Mouse (Mus musculus) kidney, postnatal 36 days (tissue): ENCODE results near the gene Slc29a4.

ENCODE experiments used
- DNase-seq, 2 experiments: peaks; one replicate each; pipeline ENCODE4 v3.0.0; 2021 to 2022; ENCODE audit warnings: mixed read lengths in 2 of 2

The Slc29a4 gene

DNA sequence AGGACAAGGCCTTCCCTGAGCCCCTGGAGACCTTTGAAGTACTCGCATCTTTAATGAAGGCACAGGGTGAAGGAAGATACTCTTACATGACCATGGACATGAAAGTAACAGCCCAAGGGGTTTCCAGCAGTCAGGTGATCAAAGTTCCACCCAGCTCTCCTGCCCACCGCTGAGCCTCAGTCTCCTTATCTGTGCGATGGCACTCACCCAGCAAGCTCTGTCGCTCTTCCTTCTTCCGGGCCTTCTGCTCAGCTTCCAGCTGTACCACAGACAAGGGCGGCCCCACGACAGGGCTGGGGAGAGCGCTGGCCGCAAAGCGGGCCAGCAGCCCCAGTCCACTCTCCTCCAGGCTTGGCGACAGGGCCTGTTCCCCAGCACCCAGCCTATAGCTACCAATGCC, 57.9 kb downstream of the Slc29a4 start:
- DNase-seq, result no peak

DNA sequence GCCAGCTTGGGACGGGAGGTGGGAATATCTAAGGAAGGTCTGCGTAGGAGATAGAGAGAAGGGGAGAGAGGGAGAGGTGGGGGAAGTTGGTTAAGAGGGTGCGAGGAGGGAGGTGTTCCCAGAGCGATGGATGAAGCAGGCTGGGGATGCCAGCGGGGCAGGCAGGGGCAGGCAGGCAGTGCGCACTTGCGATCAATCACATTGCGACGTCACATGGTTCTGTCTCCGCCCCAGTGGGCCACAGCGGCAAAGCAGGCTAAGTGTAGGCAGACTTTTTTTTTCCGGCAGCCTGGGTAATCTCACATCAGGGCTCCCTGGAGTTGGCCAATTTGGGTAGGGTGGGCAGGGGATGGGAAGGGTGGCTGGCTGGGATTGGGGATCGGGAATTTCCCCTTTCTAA, 59.9 kb downstream of the Slc29a4 start:
- no peak for DNase-seq

DNA sequence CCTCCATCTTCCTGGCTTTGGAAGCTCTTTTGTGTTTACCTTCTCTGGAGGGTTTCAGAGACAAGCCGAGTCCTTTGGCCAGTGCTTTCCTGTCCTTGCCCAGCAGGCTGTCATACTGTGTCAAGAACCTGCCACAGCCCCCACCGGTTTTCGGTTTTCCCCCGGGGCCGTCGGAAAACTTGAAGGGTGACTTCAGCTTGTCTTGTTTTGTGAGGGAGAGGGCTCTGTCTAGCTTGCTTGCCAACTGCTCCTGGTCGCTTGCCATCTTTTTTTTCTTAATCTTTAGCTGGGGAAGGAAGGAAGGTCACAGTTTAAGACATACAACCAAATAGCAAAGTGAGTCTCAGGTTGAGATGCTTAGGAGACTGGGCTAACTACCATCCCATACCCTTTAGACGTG, 67.5 kb downstream of the Slc29a4 start:
- no peak for DNase-seq

DNA sequence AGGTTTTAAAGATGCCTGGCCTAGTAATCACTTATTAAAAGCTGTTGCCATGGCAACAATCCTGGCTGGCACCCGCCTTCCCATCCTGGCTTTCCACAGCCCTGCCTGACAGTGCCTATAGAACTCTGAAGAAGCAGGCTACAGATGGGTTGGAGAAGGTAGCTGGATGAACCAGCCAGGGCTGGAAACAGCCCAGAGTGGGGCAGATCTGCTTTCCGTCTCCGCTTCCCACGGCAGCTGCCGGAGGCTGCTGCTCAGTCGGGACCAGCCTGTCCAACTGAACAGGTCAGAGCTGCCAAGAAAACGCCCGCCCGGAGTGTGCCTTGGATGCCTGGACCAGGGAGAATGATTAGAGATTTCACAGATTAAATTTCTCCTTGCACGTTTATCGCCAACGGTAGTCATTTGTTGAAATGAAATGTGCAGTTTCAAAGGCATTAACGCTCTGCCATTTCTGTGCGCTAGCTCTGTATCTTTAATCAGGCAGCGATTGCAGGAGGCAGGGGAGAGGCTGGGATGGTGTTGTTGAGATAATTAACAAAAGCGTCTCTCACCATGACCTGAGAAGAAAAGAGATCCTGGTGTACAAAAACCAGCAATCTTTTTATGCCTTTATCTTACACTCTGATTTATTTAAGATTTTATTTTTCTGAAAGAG, 69.1 kb downstream of the Slc29a4 start:
- no peak for DNase-seq

DNA sequence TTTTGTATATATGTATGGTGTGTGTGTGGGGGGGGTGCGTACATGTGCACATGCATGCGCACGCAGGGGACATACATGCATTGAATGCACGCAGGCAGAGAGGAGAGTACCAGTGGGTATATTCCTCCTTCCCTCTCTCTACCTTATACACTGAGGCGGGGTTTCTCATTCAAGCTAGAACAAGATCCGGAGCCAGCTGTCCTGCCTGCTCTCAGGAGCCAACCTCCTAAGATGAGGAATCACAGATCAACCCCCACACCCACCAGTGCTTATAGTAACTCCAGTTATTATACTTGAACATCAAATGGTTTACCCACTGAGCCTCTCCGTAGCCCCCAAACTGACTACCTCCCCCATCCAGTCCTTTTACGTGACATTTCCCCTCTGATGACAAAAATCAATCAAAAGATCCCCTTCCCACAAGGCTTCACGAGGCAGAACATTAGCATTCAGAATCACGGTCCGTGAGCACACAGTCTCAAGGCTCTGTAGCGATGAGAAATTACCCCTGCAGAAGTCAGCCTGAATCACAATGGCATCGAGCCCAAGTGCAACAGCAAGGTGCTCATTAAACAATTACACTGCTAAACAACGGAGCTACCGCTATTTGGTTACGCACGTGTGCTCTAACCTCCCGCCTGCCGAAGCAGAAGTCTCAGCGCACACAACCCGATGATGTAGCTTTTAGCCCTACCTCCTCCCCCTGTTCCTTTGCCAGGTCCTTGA, 69.9 kb downstream of the Slc29a4 start:
- DNase-seq, result no peak

DNA sequence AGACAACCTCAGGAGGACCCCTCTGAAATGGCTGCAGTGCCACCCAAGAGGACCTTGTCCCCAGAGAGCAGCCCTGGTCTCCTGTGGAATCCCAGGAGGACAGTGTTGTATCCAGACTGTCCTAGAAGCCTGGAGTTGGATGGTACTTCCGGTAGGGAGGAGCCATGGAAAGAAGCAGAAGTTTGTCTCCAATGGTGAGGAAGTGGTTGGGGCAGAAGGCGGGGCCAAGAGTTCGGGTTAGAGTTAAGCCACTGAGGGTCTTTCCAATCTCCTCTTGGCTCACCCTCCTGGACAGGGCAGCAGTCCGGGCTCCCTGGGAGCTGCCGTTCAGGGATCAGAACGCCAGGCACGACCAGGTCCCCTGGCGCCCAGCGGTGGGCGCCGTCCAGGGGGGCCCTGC, 72.0 kb downstream of the Slc29a4 start:
- peak in 1 of 2 experiments; percentile 43 for DNase-seq

DNA sequence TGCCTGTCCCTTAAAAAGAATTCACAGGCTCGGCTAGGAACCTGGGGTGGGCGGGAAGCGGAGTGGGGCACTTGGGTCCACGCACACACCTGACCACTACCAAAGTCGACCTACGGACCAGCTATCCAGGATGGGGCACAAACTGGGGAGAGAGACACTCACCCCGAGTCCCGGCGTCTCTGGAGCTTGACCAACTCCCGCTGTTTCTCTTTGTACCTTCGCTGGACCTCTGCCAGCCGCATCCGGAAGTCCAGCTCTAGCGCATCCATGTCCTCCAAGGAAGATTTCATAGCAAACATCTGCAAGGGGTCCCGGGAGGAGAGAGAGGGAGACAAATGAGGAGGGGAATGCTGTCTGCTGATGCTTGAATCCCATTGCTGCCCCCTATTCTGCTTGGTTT, 72.6 kb downstream of the Slc29a4 start:
- DNase-seq, result no peak

DNA sequence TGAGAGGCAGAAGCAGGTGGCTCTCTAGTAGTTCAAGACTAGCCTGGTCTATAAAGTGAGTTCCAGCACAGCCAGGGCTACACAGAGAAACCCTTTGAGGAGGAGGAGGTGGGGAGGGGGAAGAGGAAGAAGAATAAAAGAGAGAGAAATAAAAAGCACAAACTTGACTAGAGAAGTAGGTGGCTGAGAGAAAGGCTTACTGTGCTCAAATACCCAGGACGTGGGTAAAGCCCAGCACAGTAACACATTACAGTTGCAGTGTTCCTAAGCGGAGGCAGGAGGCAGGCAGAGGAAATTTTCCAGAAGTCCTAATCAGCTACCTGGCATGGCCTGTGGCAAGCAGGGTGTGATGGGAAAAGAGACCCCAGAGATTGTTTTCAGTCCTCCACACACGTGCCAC, 74.4 kb downstream of the Slc29a4 start:
- DNase-seq, result no peak

DNA sequence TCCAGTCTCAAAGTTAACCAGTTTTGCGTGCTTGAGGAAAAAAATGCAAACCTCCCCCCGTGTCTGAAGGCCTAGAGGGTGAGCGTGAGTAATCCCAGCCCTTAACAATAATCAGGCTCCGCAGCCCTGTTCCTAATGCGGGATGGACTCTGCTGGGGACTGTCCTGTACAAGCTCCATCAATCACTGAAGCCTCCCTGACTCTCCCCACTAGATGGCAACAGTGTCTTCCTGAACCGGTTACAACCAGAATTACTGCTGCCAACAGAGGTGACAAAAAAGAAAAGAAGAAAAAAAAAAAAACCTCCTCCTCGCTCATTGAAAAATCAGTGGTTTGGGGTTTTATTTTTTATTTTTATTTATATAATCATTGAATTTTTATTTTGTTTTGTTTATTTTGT, 75.6 kb downstream of the Slc29a4 start:
- peak; percentile 82 to 86 for DNase-seq

DNA sequence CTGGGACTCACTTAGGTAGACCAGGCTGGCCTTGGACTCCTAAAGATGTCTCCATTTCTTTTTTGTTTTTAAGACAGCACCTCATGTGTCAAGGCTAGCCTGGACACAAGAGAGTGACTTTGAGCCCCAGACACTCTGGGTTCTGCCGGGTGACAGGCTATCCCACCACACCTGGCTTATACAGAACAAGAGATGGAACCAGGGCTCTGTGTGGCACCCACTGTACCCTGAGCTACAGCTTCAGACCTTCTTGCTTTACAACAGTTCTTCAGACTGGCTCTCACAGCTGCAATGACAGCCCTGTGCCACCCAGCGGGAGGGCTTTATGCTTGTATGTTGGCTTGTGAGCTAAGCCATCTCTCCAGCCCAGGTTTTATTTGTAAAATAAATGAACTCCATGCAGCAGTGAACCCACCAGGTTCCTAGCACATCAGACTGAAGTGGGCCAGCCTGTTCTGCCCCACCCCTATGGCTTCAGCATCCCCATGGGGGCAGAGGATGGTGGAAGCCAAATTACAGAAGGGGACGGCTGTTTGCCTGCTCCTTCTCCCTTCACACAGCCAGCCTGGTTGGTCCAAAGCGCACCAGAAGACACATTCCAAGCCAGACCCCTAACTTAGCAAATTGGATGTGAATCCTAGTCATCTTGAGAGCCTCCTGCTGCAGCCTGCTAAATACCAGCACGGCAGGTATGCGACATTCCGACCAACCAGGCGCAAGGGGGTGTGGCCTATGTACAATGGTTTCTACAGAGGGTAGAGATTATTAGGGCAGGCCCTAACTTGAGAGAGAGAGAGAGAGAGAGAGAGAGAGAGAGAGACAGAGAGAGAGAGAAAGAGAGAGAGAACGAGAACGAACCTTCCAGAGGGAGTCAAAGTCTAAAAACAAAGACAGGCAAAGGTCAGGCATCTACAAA, 76.3 kb downstream of the Slc29a4 start:
- DNase-seq, result no peak

DNA sequence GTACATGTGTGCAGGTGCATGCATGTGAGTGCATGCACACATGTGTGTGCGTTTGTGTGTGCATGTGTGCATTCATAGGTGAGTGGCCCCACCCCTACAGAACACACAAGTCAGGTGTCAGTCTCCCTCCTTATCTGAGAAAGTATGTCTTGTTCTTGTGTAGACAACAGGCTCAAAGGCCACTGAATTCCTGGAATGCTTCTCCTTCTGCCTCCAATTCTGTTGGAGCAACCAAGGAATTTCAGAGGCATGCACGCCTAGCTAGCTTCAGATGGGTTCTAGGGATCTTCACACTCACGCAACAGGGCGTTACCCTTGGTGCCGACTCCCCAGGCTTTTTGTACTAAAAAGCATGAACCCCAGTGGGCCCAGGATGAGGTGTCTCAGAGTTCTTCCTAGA, 77.3 kb downstream of the Slc29a4 start:
- peak; percentile 41 to 46 for DNase-seq

DNA sequence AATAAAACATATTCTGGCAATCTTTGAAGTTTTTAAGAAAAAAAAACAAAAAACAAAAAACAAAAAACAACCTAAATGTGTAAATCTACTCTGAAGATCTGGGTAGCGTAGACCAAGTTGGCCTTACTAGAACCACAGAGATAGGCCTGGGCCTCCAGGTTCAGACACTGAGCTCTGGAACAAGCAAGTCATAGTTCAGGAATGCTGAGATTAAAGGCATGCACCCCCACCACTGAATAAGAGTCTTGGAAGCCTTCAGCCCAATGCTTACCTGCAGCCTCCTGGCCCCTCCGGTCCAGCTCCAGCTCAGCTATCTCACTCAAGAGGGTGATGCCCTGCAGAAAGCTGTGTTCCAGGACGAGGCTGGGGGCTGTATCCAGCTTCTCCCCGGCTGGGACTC, 78.7 kb downstream of the Slc29a4 start:
- DNase-seq, result no peak

DNA sequence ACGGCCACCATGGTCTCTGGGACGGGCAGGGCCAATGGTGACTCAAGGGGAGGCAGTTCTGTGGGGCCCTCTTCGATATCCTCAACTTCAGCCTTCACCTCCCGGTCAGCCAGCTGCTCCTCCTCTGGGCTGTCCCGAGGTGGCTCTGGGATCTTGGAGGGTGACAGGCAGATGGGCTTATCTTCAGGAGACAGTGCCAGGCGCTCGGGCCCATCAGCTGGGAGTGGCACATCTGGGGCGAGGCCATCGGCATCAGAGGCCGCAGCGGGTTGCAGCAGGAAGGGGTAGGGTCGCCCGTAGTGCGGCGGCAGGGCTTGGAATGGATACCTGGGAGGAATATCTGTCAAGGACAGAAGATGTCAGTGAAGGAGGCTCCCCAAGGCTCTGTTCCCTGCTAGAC, 79.7 kb downstream of the Slc29a4 start:
- no peak for DNase-seq
